ENCODE assay signal across 17 mouse cellular contexts in genomic region chr3:123145942-123146341, GRCm38 (mm10).
"Had no signal": no experiment of that assay in that cellular context is flagged by ENCODE, and none has a peak within 500 bp of the region (broad histone marks: within the 10 kb centered on the region; RNA-seq: fewer than 3 reads in every experiment).

No protein-coding gene starts in this region.

- H3K4me2 ChIP-seq: liver, embryonic 13.5 days; midbrain, embryonic 11.5 days; neural tube, embryonic 12.5 days; neural tube, embryonic 15.5 days had no signal

- DNase-seq: kidney, postnatal 10 days; kidney, postnatal 36 days; layer of hippocampus, postnatal 36 days; liver, embryonic 13.5 days; lung, adult 2 months; lung, postnatal 14 days; lung, postnatal 4 days; midbrain, embryonic 14.5 days; right cerebral cortex, adult 18-20 months; right cerebral cortex, postnatal 14 days; right cerebral cortex, postnatal 4 days; thymus, postnatal 25 days had no signal

- H3K4me3 ChIP-seq: left cerebral cortex, adult 2 months; liver, embryonic 13.5 days; neural tube, embryonic 12.5 days; neural tube, embryonic 15.5 days had no signal

- H3K9me3 ChIP-seq: liver, embryonic 13.5 days; neural tube, embryonic 12.5 days; neural tube, embryonic 15.5 days had no signal

- H3K36me3 ChIP-seq: liver, embryonic 13.5 days; neural tube, embryonic 12.5 days; neural tube, embryonic 15.5 days had no signal

- H3K27ac ChIP-seq: left cerebral cortex, adult 2 months; liver, embryonic 13.5 days; neural tube, embryonic 12.5 days; neural tube, embryonic 15.5 days; stomach, postnatal 0 days had no signal

- H3K9ac ChIP-seq: liver, embryonic 13.5 days; neural tube, embryonic 12.5 days; neural tube, embryonic 15.5 days had no signal

- H3K4me1 ChIP-seq: liver, embryonic 13.5 days; neural tube, embryonic 12.5 days; neural tube, embryonic 15.5 days had no signal

- H3K27me3 ChIP-seq: liver, embryonic 13.5 days; neural tube, embryonic 12.5 days; neural tube, embryonic 15.5 days had no signal
